Mouse (Mus musculus) liver, embryonic 15.5 days (tissue): ENCODE measurements at regions not wholly inside any gene's neighbourhood (a gene's known extent, or its start where the extent isn't known, plus 50 kb on each side); places are given as distances from the start of the nearest gene placed in this dataset.

Experiments
- ATAC-seq: fragments of 200-750 bp; cut with Nextera tagmentation; 2 replicates; pipeline ENCODE4 v1.8.0; 2017; ENCODE audit warnings: moderate number of reproducible peaks, mild to moderate bottlenecking, moderate library complexity; ENCODE audit not compliant: insufficient read depth
- H3K27ac ChIP-seq: fragments of 300-500 bp; sonication (generic); replicated peaks from 2 replicates; pipeline ENCODE4 v1.5.1; 2015; ENCODE audit warnings: mild to moderate bottlenecking, inconsistent platforms
- H3K27me3 ChIP-seq: fragments of 300-500 bp; sonication (generic); 2 replicates; pipeline ENCODE4 v1.6.1; 2015; ENCODE audit warnings: mild to moderate bottlenecking, inconsistent platforms
- H3K36me3 ChIP-seq: fragments of 300-500 bp; sonication (generic); replicated peaks from 2 replicates; pipeline ENCODE4 v1.6.1; 2015; ENCODE audit warnings: moderate library complexity, mild to moderate bottlenecking, inconsistent platforms
- H3K4me1 ChIP-seq: fragments of 300-500 bp; sonication (generic); replicated peaks from 2 replicates; pipeline ENCODE4 v1.6.1; 2015; ENCODE audit warnings: inconsistent platforms
- H3K4me2 ChIP-seq: fragments of 300-500 bp; sonication (generic); 2 replicates; pipeline ENCODE4 v1.6.1; 2015; ENCODE audit warnings: moderate library complexity, mild to moderate bottlenecking, inconsistent platforms
- H3K4me3 ChIP-seq: fragments of 300-500 bp; sonication (generic); replicated peaks from 2 replicates; pipeline ENCODE4 v1.5.1; 2015; ENCODE audit warnings: mild to moderate bottlenecking, inconsistent platforms
- H3K9ac ChIP-seq: fragments of 300-500 bp; sonication (generic); 2 replicates; pipeline ENCODE4 v1.6.1; 2015; ENCODE audit warnings: moderate library complexity, mild to moderate bottlenecking, inconsistent platforms
- H3K9me3 ChIP-seq: fragments of 300-500 bp; sonication (generic); replicated peaks from 2 replicates; pipeline ENCODE4 v1.6.1; 2016; ENCODE audit warnings: inconsistent platforms
- WGBS: fragments of 180-500 bp; shearing (Covaris S2); methylation state at CpG from one replicate; pipeline ENCODE4 v1.1.7; 2015; ENCODE audit warnings: mixed read lengths; ENCODE audit not compliant: insufficient replicate concordance; 5-methylcytosine and 5-hydroxymethylcytosine counted together

DNA sequence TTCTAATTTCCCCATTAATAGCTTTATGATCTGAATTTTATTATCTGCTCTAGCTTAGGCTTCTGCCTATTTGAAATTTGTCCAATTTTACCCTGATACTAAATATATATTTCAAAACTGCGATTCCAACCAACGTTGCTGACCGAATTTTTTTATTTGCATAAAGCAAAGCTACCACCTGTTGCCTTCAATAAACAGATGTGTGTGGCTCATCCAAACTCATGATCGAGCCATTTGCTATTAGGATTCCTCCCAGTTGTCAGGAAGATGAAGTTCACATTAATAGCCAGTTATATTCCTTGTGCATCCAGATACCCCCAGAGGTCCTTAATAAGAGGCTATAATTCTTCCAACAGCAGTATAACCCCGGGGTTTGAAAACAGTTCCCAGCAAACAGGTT, 85.0 kb upstream of the Dock1 start:
- 54% methylated on average over 5 of the region's 5 CpGs for WGBS

DNA sequence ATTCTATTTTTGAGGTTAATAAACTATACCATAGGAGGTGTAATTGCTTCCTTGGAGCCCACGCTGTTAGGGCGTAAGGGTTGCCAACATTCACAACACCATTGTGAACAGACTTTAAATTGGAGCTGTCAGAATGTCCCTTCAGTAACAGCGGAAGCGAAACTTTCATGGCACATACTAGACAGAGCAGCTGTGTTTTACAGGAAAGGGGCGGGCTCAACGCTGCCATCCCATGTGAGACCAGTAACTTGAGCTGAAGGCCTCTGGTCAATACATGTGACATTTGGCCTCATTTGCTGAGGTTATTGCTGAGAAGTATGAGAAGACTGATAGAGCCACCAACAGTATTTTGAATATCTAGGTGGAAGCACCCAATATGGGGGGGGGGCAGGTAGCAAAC, 83.5 kb upstream of the Dock1 start:
- no peak overlapping the region for H3K4me2 ChIP-seq
- no peaks in the 10 kb centered on the region for H3K4me1 ChIP-seq
- H3K36me3 ChIP-seq = no peaks in the 10 kb centered on the region
- H3K27ac ChIP-seq = no peak overlapping the region
- H3K4me3 ChIP-seq = no peak overlapping the region
- no peak overlapping the region for H3K9ac ChIP-seq
- no peaks in the 10 kb centered on the region for H3K27me3 ChIP-seq
- WGBS = 72% methylated on average over 6 of the region's 6 CpGs
- no peaks in the 10 kb centered on the region for H3K9me3 ChIP-seq
- no peak for ATAC-seq

More for the DNA sequence above, 85.0 kb upstream of the Dock1 start:
- no peaks in the 10 kb centered on the region for H3K4me1 ChIP-seq
- H3K36me3 ChIP-seq = no peaks in the 10 kb centered on the region
- no peak for ATAC-seq
- H3K9ac ChIP-seq = no peak overlapping the region
- no peak overlapping the region for H3K4me3 ChIP-seq
- H3K27ac ChIP-seq = no peak overlapping the region
- no peak overlapping the region for H3K4me2 ChIP-seq
- H3K27me3 ChIP-seq = no peaks in the 10 kb centered on the region
- H3K9me3 ChIP-seq = no peaks in the 10 kb centered on the region

DNA sequence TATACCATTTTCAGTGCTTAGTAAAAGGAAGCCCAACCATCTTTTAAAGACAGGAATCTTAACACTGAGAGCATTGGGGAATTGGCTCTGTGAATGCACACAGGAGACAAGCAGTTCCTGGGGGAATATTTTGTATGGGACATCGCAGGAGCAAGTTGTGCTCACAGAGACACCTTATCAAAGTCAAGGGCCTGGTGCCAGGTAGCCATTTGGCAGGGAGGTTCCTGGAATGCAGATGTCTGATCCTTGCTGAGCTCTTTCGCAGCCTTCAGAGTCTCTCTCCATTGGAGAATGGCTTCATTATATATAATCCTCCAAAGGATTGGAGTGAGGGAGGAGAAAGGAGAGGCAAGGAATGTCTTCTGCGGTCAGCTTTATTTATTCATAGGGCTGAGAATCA, 62.6 kb upstream of the Dock1 start:
- Histone ChIP-seq H3K36me3 (no peaks in the 10 kb centered on the region), H3K4me2 (no peak overlapping the region), H3K27me3 (no peaks in the 10 kb centered on the region), H3K9me3 (no peaks in the 10 kb centered on the region), H3K27ac (no peak overlapping the region), H3K4me1 (no peaks in the 10 kb centered on the region), H3K4me3 (no peak overlapping the region), H3K9ac (no peak overlapping the region)
- WGBS = 59% methylated on average over 3 of the region's 3 CpGs
- no peak for ATAC-seq

DNA sequence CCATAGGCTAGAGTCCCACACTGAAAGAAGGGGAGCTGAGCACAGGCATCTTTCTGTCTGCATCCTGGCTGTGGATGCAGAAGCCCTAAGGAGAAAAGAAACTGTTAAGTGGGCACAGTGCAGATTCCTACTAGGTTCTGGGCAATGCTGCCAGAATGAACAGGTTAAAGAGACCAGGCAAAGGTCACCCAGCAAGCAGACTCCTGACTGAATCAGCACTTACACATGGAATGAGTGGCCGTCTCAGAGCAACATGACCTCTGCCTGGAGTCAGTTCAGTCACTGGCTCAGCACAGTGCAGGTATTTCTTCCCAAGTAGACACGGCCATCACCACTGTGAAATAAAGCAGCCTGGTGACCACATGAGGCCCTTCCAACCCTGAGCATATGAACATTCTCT, 60.3 kb upstream of the Dock1 start:
- ATAC-seq = no peak
- H3K27me3 ChIP-seq = no peaks in the 10 kb centered on the region
- no peak overlapping the region for H3K4me3 ChIP-seq
- H3K4me1 ChIP-seq = no peaks in the 10 kb centered on the region
- no peak overlapping the region for H3K9ac ChIP-seq
- 47% methylated on average over 2 of the region's 2 CpGs for WGBS
- H3K36me3 ChIP-seq = no peaks in the 10 kb centered on the region
- no peak overlapping the region for H3K4me2 ChIP-seq
- H3K27ac ChIP-seq = no peak overlapping the region
- no peaks in the 10 kb centered on the region for H3K9me3 ChIP-seq

DNA sequence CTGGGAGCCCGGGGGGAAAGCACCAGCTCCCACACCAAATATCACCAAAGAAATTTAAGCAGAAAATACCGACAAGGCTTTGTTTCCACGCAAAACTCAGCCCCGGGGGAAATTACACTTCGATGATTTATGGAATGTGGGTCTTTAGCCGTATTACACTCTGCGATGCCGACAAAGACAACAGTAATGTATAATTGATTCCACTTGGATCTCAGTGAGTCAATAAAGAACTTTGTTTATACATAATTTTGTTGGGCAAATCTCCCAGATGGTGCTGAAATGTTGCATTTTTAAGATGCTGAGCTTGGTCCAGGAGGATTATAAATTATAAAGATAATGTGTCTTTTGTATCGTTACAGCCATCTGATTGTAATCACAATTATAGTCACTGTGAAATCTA, 59.1 kb upstream of the Dock1 start:
- no peak for ATAC-seq
- no peak overlapping the region for H3K9ac ChIP-seq
- H3K9me3 ChIP-seq = no peaks in the 10 kb centered on the region
- WGBS = 74% methylated on average over 9 of the region's 9 CpGs
- H3K4me1 ChIP-seq = no peaks in the 10 kb centered on the region
- no peak overlapping the region for H3K4me2 ChIP-seq
- H3K27me3 ChIP-seq = no peaks in the 10 kb centered on the region
- H3K4me3 ChIP-seq = no peak overlapping the region
- no peaks in the 10 kb centered on the region for H3K36me3 ChIP-seq
- H3K27ac ChIP-seq = no peak overlapping the region

DNA sequence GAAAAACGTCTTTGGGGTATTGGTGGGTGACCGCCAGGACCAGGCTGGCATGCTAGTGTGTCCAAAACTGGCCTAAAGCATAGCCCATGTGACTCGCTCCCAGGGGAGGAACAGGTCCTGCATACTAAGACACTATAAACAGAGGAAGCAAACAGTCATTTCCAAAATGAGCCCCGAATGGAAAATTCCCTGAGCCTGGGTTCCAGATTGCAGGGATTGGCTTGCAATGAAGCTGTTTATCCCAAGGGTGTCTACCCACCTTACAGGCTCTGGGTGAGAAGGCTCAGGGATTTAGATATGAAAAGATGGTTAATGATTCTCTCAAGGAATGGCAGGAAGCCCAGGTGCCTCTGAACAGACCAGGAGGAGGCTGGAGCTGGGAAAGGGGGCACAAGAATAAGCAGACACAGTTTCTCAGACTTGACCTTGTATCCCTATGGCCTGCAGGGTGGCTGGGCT, 58.2 kb upstream of the Dock1 start:
- H3K9ac ChIP-seq = no peak overlapping the region
- H3K27ac ChIP-seq = no peak overlapping the region
- H3K4me2 ChIP-seq = no peak overlapping the region
- H3K36me3 ChIP-seq = no peaks in the 10 kb centered on the region
- no peaks in the 10 kb centered on the region for H3K4me1 ChIP-seq
- H3K9me3 ChIP-seq = no peaks in the 10 kb centered on the region
- H3K27me3 ChIP-seq = no peaks in the 10 kb centered on the region
- H3K4me3 ChIP-seq = no peak overlapping the region
- 70% methylated on average over 4 of the region's 4 CpGs for WGBS
- no peak for ATAC-seq

DNA sequence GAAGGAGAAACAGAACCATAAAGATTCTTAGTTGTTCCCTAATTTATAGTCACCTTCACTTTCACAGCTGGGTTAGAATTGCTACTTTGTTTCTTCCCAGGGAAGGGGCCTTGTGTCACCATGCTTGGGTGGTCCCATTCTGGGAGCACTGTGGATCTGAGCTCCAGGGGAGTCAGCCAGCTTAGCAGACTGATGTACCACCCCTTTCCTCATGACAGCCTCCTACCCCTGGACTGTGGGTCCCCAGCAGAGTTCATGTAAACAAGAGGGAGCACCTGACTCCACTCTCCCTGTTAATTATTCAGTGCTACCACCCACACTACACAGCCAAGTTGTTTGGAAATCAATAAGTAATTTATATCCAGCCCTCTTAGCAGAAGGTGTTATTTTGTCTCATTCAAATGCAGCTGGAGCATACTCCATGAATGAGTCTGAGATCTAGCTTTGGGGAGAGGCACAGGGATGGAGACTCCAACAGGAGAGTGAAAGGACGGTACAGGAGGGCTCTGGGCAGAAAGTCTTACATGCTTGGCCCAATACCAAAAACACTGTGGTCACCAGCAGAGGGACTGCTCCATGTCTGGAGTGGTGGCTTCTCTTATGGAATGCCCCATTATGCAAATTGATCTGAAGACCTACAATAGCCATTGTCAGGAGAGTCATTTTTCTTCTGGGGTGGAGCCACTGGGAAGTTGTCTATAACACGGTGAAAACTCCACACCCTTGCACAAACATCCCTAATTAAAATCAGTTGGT, 51.1 kb upstream of the Dock1 start:
- 39% methylated on average over 2 of the region's 2 CpGs for WGBS
- no peak overlapping the region for H3K4me3 ChIP-seq
- no peaks in the 10 kb centered on the region for H3K27me3 ChIP-seq
- no peaks in the 10 kb centered on the region for H3K4me1 ChIP-seq
- ATAC-seq = no peak
- H3K9ac ChIP-seq = no peak overlapping the region
- H3K9me3 ChIP-seq = no peaks in the 10 kb centered on the region
- H3K4me2 ChIP-seq = no peak overlapping the region
- H3K36me3 ChIP-seq = no peaks in the 10 kb centered on the region
- no peak overlapping the region for H3K27ac ChIP-seq

DNA sequence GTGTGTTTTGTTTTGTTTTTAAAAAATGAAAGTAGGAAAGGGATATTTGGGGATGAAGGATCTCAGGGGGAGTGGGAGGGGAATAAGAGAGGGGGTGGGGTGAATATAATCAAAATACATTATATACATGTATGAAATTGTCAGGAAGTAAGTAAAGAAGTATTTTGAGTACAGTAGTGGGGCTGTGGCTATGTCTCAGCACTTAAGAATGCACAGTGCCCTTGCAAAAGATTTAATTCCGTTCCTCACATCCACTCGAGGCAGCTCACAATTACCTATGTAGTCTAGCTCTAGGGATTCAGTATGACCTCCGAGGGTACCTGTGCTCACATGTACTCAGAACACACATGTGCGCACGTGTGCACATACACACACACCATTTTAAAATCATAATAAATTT, 50.4 kb upstream of the Dock1 start:
- no peak overlapping the region for H3K4me2 ChIP-seq
- no peaks in the 10 kb centered on the region for H3K27me3 ChIP-seq
- H3K27ac ChIP-seq = no peak overlapping the region
- no peaks in the 10 kb centered on the region for H3K4me1 ChIP-seq
- 60% methylated on average over 5 of the region's 5 CpGs for WGBS
- no peak overlapping the region for H3K9ac ChIP-seq
- no peaks in the 10 kb centered on the region for H3K36me3 ChIP-seq
- H3K9me3 ChIP-seq = no peaks in the 10 kb centered on the region
- ATAC-seq = no peak
- H3K4me3 ChIP-seq = no peak overlapping the region
